Mouse (Mus musculus) liver, embryonic 14.5 days (tissue): ENCODE measurements around the gene Tcn2. TPM values are rescaled to one million over a fixed set of nuclear protein-coding genes. Genes with fewer than 3 reads are reported as not detected.

Source experiments
- ATAC-seq: fragments of 200-750 bp; cut with Nextera tagmentation; 2 replicates; pipeline ENCODE4 v1.8.0; 2017; ENCODE audit warnings: moderate number of reproducible peaks, mild to moderate bottlenecking, moderate library complexity; ENCODE audit not compliant: insufficient read depth
- DNase-seq, 3 experiments: peaks; one replicate each; pipeline ENCODE4 v3.0.0-alpha.2; 2012 to 2013; ENCODE audit warnings: low read depth in 3 of 3, low spot score in 3 of 3
- H3K27ac ChIP-seq: fragments of 300-500 bp; sonication (generic); 2 replicates; pipeline ENCODE4 v1.5.1; 2014; ENCODE audit warnings: moderate library complexity, mild to moderate bottlenecking, control low read depth, inconsistent platforms
- H3K27me3 ChIP-seq: fragments of 300-500 bp; sonication (generic); 2 replicates; pipeline ENCODE4 v1.6.1; 2014; ENCODE audit warnings: mild to moderate bottlenecking, low read length, moderate library complexity; ENCODE audit not compliant: control insufficient read depth, insufficient read depth
- H3K36me3 ChIP-seq: fragments of 300-500 bp; sonication (generic); replicated peaks from 2 replicates; pipeline ENCODE4 v1.6.1; 2014; ENCODE audit warnings: low read depth; ENCODE audit not compliant: control insufficient read depth, insufficient read depth
- H3K4me1 ChIP-seq, 2 experiments: fragments of 200-500 bp in 1 of 2; fragments of 300-500 bp in 1 of 2; sonication (generic) in 1 of 2; replicated peaks; 2 replicates each; pipeline ENCODE4 v1.6.1; 2012 to 2014; ENCODE audit warnings: antibody characterized with exemption in 1 of 2, inconsistent platforms in 1 of 2, low read length in 1 of 2; ENCODE audit not compliant: control insufficient read depth in 2 of 2, insufficient read depth in 2 of 2
- H3K4me2 ChIP-seq: fragments of 300-500 bp; sonication (generic); 2 replicates; pipeline ENCODE4 v1.6.1; 2014; ENCODE audit warnings: low read depth, mild to moderate bottlenecking, control low read depth, moderate library complexity
- H3K4me3 ChIP-seq, 2 experiments: fragments of 200-500 bp in 1 of 2; fragments of 300-500 bp in 1 of 2; sonication (generic) in 1 of 2; 2 replicates each; pipeline ENCODE4 v1.5.1; 2012 to 2014; ENCODE audit warnings: low read depth in 2 of 2, low read length in 2 of 2, mild to moderate bottlenecking in 2 of 2, control low read depth in 1 of 2, inconsistent platforms in 1 of 2, moderate library complexity in 1 of 2; ENCODE audit not compliant: insufficient read depth in 1 of 2
- H3K9ac ChIP-seq: fragments of 300-500 bp; sonication (generic); replicated peaks from 2 replicates; pipeline ENCODE4 v1.6.1; 2014; ENCODE audit warnings: mild to moderate bottlenecking, control low read depth, moderate library complexity
- H3K9me3 ChIP-seq: fragments of 300-500 bp; sonication (generic); 2 replicates; pipeline ENCODE4 v1.6.1; 2016; ENCODE audit warnings: low read length, mixed read lengths; ENCODE audit not compliant: control insufficient read depth
- CTCF ChIP-seq: IDR thresholded peaks from 2 replicates; pipeline ENCODE4 v1.5.1; 2016; ENCODE audit warnings: antibody characterized with exemption, low read depth, control low read depth
- EP300 ChIP-seq: IDR thresholded peaks from 2 replicates; pipeline ENCODE4 v1.6.1; 2016; ENCODE audit warnings: antibody characterized with exemption, low read depth
- WGBS: fragments of 180-500 bp; shearing (Covaris S2); extraction: QIAGEN DNeasy Blood & Tissue Kit; methylation state at CpG from one replicate; pipeline ENCODE4 v1.1.7; 2014; ENCODE audit not compliant: insufficient replicate concordance; 5-methylcytosine and 5-hydroxymethylcytosine counted together
- polyA plus RNA-seq, 2 experiments: library from polyadenylated mRNA; depleted of rRNA in 1 of 2; stranded (reverse) in 1 of 2; unstranded in 1 of 2; fragments of >200 nt; fragmentation: Nextera tagmentation in 1 of 2; extraction: Ambion mirVana in 1 of 2; gene quantifications; 2 replicates each; pipeline versions ENCODE4 v1.2.1 to v1.2.3; 2012 to 2014

The Tcn2 gene
- polyA plus RNA-seq, 2 experiments = 14.6 to 16.3 TPM

DNA sequence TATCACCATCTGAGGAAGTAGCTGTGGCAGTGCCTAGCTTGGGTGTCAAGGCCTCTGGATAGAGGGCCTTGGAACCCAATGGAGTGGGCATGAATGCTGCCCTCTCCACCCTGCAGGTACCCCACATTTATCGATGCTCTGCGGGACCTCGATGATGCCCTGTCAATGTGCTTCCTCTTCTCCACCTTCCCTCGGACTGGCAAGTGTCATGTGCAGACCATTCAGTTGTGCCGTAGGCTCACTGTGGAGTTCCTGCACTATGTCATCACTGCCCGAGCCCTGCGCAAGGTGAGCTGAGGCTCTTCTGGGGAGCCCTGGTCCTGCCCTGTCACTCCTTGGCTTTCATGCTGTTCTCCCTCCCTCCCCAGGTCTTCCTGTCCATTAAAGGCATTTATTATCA, 41.1 kb upstream of the Tcn2 start:
- peaks cover 35% of the 10 kb centered on the region for H3K36me3 ChIP-seq
- H3K4me3 ChIP-seq = no peak overlapping the region
- H3K4me2 ChIP-seq = no peak overlapping the region
- no peaks in the 10 kb centered on the region for H3K9me3 ChIP-seq
- DNase-seq = no peak
- no peak for TF ChIP-seq EP300
- TF ChIP-seq CTCF = no peak
- H3K9ac ChIP-seq = no peak overlapping the region
- no peak for ATAC-seq
- WGBS = 74% methylated on average over 7 of the region's 7 CpGs
- no peaks in the 10 kb centered on the region for H3K4me1 ChIP-seq
- no peak overlapping the region for H3K27ac ChIP-seq
- H3K27me3 ChIP-seq = no peaks in the 10 kb centered on the region

DNA sequence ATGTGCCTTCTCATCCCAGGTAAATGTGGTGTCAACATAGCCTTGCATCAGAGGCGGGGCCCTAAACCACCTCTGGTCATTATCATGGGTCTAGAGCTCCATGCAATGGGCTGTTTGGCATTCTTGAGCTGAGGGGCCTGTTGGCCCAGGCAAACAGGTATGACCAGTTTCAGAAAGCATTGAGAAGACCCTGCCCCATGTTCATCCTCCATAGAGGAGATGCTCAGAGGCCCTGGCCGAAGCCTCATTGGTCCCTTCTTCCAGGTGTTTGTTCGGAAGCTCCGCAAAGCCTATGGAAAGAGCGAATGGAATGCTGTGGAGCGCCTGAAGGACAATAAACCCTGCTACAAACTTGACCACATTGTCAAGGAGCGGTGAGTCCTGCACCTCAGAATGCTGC, 38.4 kb upstream of the Tcn2 start:
- ATAC-seq (no peak), DNase-seq (no peak)
- peaks cover 21% of the 10 kb centered on the region for H3K36me3 ChIP-seq
- H3K9me3 ChIP-seq = no peaks in the 10 kb centered on the region
- H3K27ac ChIP-seq = no peak overlapping the region
- WGBS = 85% methylated on average over 7 of the region's 7 CpGs
- H3K4me2 ChIP-seq = no peak overlapping the region
- TF ChIP-seq EP300 = no peak
- no peak for TF ChIP-seq CTCF
- H3K9ac ChIP-seq = no peak overlapping the region
- H3K4me1 ChIP-seq = peaks cover 0 to 3% of the 10 kb centered on the region in 2 experiments; a peak in 2 of 4 replicates
- H3K27me3 ChIP-seq = no peaks in the 10 kb centered on the region
- H3K4me3 ChIP-seq = no peak overlapping the region

DNA sequence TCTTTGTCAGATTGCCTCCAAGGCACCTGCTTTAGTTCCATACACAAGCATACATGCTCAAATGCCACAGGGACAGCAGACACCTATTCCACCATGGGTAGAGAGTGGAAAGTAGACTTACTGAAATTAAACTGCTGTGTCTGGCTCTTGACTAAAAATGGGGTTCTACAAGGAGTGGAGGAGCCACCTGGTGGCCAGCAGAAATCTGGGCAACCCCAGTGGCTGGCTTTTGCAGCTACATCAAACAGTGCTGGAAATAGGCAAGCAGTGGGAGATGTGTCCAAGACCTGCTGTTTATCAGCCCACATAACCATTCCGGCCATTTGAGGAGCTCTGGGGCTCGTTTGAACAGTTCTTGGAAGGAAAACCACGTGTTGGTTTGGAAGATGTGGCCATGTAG, 37.9 kb upstream of the Tcn2 start:
- H3K4me2 ChIP-seq = no peak overlapping the region
- H3K27ac ChIP-seq = no peak overlapping the region
- peaks cover 3 to 6% of the 10 kb centered on the region in 2 experiments for H3K4me1 ChIP-seq
- no peaks in the 10 kb centered on the region for H3K9me3 ChIP-seq
- WGBS = 64% methylated on average over 3 of the region's 3 CpGs
- no peaks in the 10 kb centered on the region for H3K27me3 ChIP-seq
- no peak for DNase-seq
- H3K4me3 ChIP-seq = no peak overlapping the region
- H3K36me3 ChIP-seq = peaks cover 21% of the 10 kb centered on the region
- no peak for ATAC-seq
- TF ChIP-seq EP300 = no peak
- 0 out of 2 replicates have a peak, but pooled peaks have one; percentile 21 for TF ChIP-seq CTCF
- no peak overlapping the region for H3K9ac ChIP-seq

DNA sequence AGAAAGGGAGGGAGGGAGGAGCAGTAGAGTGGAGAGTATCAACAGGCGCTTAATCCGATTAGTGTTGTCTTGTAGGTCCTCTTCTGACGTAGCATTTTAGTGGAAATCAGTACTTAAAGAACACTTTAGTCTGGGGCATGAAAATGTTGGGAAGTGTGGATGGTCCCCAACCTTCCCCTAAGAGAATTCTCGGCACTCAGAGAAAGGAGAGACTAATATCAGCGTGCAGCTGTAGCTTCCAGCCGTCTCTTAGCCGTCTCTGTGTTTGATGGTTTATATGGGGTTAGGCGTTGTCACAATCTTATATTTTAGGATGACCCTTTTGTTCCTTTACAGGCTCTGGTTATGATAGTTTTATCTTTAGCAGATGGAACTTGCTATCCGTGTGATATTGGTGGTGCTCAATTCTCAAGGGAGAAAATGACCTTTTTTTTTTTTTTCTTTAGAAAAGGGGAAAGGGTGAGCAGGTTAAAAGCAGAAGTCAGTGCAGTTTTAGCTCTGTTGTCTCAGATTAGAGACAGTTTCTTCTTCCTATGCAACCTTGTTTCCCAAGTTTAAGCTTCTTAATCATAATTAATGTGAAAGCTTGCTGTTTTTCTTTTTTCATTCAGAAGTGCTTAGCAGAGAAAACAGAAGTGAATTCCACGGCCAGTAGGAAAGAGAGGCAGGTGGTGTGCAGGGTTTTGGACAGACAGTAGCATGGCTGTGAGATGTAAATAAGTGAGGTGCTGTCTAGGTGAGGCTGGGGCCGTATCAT, 32.6 kb upstream of the Tcn2 start:
- Histone ChIP-seq H3K9me3 (no peaks in the 10 kb centered on the region), H3K9ac (peak overlapping the region; percentile 87), H3K36me3 (peaks cover under 1% of the 10 kb centered on the region; the same call in 1 of the 2 replicates), H3K27me3 (no peaks in the 10 kb centered on the region), H3K4me3 (peak overlapping the region; percentile 92 to 94), H3K4me2 (peak overlapping the region; percentile 80), H3K4me1 (peaks cover 4 to 11% of the 10 kb centered on the region in 2 experiments), H3K27ac (peak overlapping the region; percentile 61)
- peak; percentile 60 for ATAC-seq
- TF ChIP-seq CTCF = no peak
- no peak for TF ChIP-seq EP300
- WGBS = 6% methylated on average over 11 of the region's 11 CpGs
- peak in 1 of 3 experiments; percentile 34 for DNase-seq

DNA sequence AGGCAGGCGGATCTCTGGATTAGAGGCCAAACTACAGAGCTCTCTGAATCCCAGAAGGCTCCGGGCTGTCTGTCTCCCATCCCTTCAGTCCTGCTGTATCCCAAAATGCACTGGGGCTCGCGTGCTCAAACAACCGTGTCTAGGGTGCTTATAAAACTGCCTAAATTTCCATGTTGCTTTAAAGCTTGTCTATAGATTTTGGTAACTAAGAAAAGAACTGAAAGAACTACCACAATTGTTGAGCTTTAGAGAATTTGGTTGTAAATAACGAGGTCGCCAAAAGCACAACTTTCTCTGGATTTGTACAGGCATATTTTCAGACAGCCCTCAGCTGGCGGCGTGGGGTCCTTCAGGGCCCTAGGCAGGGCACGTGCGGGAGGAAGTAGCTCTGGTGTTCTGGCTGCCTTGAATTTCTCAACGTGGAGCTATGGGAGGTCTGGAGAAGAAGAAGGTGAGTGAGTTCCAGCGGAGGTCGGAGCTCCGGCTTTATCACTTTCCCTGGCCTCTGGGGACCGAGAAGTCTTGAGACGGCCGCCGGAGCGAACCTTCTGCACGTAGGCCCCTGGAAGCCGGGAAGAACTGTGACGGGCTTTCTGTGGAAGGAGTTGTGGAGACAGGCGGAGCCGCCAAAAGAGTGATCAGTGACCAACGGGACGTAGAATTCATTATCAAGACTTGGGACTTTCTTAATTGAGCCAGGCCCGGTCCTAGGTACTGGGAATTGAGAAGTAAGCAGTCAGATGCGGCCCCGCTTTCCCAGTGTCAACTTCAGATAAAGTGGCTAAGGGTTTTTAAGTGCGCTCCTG, 31.9 kb upstream of the Tcn2 start, which contains the start of gene Pes1:
Pes1 (plus strand) TSS at position 366 of the 806 bp plus-strand sequence.
- ATAC-seq (peak; percentile 91), DNase-seq (peak; percentile 73 to 77 (median 74))
- peak within 1 kb of the TSS; percentile 61 for H3K27ac ChIP-seq
- WGBS = under 1% methylated on average over 31 of the region's 31 CpGs
- H3K4me1 ChIP-seq = peaks cover 4 to 11% of the 10 kb centered on the region in 2 experiments
- peak within 1 kb of the TSS; percentile 92 to 94 for H3K4me3 ChIP-seq
- peak within 1 kb of the TSS; percentile 87 for H3K9ac ChIP-seq
- TF ChIP-seq CTCF (no peak), EP300 (peak; percentile 75)
- no peaks in the 10 kb centered on the region for H3K27me3 ChIP-seq
- H3K4me2 ChIP-seq = peak within 1 kb of the TSS; percentile 80
- no peaks in the 10 kb centered on the region for H3K9me3 ChIP-seq
- no peaks in the 10 kb centered on the region for H3K36me3 ChIP-seq
